Mouse (Mus musculus) ES-E14 (cell line): ENCODE measurements at regions not wholly inside any gene's neighbourhood (a gene's known extent, or its start where the extent isn't known, plus 50 kb on each side); places are given as distances from the start of the nearest gene placed in this dataset.

Experiments
- CHD2 ChIP-seq: IDR thresholded peaks from 2 replicates; pipeline ENCODE4 v1.6.1; 2014; ENCODE audit warnings: mild to moderate bottlenecking, low read depth, low read length, inconsistent platforms
- ZNF384 ChIP-seq: IDR thresholded peaks from 2 replicates; pipeline ENCODE4 v1.6.1; 2012; ENCODE audit warnings: low read depth, low read length, inconsistent platforms

DNA sequence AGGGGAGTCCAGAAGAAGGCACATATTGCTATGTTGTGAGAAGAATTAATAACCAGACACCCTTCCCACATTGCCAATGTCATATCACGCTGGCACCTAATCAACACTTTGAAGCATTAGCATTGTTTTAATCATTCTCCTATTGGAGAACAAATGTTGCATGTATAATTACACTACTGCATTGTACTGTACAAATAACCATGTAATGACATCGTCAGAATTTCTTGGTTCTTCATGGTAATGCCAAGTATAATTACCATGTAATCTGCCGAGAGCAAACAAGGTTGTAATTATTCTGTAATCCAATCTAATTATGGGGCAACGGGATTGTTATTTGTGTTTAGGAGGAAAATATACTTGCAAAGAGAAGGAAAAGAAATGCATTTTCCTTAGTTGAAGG is 196.1 kb downstream of the Insig2 start:
- TF ChIP-seq CHD2: no peak
- no peak for TF ChIP-seq ZNF384
